Mouse (Mus musculus) midbrain, embryonic 14.5 days (tissue): ENCODE measurements around the gene Fbxl15. TPM values are rescaled to one million over a fixed set of nuclear protein-coding genes. Genes with fewer than 3 reads are reported as not detected.
A peak's percentile ranks its signal among the peaks of the same experiment; 100 is the strongest.

Experiments used
- ATAC-seq: fragments of 200-750 bp; cut with Nextera tagmentation; 2 replicates; pipeline ENCODE4 v1.8.0; 2017; ENCODE audit warnings: moderate number of reproducible peaks, moderate library complexity; ENCODE audit not compliant: low FRiP score, low TSS enrichment
- DNase-seq: peaks from one replicate; pipeline ENCODE4 v3.0.0-alpha.2; 2015
- H3K27ac ChIP-seq: fragments of 300-500 bp; sonication (generic); replicated peaks from 2 replicates; pipeline ENCODE4 v1.5.1; 2014; ENCODE audit warnings: mild to moderate bottlenecking, low read depth, low read length, moderate library complexity
- H3K27me3 ChIP-seq: fragments of 300-500 bp; sonication (generic); 2 replicates; pipeline ENCODE4 v1.6.1; 2014; ENCODE audit warnings: low read length, control low read depth, mixed read lengths; ENCODE audit not compliant: control insufficient read depth, insufficient read depth
- H3K36me3 ChIP-seq: fragments of 300-500 bp; sonication (generic); 2 replicates; pipeline ENCODE4 v1.6.1; 2014; ENCODE audit warnings: low read length, control low read depth; ENCODE audit not compliant: control insufficient read depth, insufficient read depth
- H3K4me1 ChIP-seq: fragments of 300-500 bp; sonication (generic); 2 replicates; pipeline ENCODE4 v1.6.1; 2014; ENCODE audit warnings: mild to moderate bottlenecking, antibody characterized with exemption, low read length, control low read depth; ENCODE audit not compliant: control insufficient read depth, insufficient read depth
- H3K4me2 ChIP-seq: fragments of 300-500 bp; sonication (generic); 2 replicates; pipeline ENCODE4 v1.6.1; 2014; ENCODE audit warnings: mild to moderate bottlenecking, low read length, moderate library complexity
- H3K4me3 ChIP-seq: fragments of 300-500 bp; sonication (generic); replicated peaks from 2 replicates; pipeline ENCODE4 v1.5.1; 2014; ENCODE audit warnings: low read depth, low read length
- H3K9ac ChIP-seq: fragments of 300-500 bp; sonication (generic); replicated peaks from 2 replicates; pipeline ENCODE4 v1.6.1; 2014; ENCODE audit warnings: mild to moderate bottlenecking, low read length, moderate library complexity
- H3K9me3 ChIP-seq: fragments of 300-500 bp; sonication (generic); 2 replicates; pipeline ENCODE4 v1.6.1; 2016; ENCODE audit warnings: low read length, control low read depth, mixed read lengths; ENCODE audit not compliant: control insufficient read depth
- WGBS: fragments of 180-500 bp; shearing (Covaris S2); extraction: QIAGEN DNeasy Blood & Tissue Kit; methylation state at CpG from one replicate; pipeline ENCODE4 v1.1.7; 2014; 5-methylcytosine and 5-hydroxymethylcytosine counted together
- polyA plus RNA-seq: library from polyadenylated mRNA; unstranded; fragments of >200 nt; fragmentation: Nextera tagmentation; extraction: Ambion mirVana; gene quantifications from 2 replicates; pipeline ENCODE4 v1.2.1, GENCODE M21; 2014

The Fbxl15 gene
- polyA plus RNA-seq, 1 experiment from 2014 or later, result 45.8 TPM

DNA sequence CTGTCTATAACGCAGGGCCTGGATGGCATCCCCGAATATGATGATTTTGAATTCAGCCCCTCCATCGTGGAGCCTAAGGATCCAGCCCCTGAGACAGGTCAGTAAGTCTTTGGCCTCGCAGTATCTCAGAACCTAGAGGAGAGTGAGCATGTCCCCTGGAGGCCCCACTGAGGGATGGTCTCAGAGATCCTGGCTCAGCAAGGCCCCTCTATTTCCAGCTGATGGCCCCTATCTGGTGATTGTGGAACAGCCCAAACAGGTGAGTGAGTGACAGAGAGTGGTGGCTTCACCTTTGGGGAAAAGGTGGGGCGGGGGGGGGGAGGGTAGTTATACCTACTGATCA, 21.7 kb upstream of the Fbxl15 start:
- H3K36me3 ChIP-seq, result peaks cover 3% of the 10 kb centered on the region; the same call in 1 of the 2 replicates
- H3K9me3 ChIP-seq, result no peaks in the 10 kb centered on the region
- H3K4me2 ChIP-seq, result peak overlapping the region; percentile 65
- WGBS, result 62% methylated on average over 5 of the region's 5 CpGs
- H3K4me3 ChIP-seq, result no peak overlapping the region
- DNase-seq, result no peak
- H3K9ac ChIP-seq, result no peak overlapping the region; the same call in 1 of the 2 replicates
- no peak overlapping the region for H3K27ac ChIP-seq
- peaks cover 24% of the 10 kb centered on the region; the same call in 1 of the 2 replicates for H3K27me3 ChIP-seq
- peaks cover 14% of the 10 kb centered on the region for H3K4me1 ChIP-seq
- ATAC-seq, result no peak

- DNase-seq, result no peak
- WGBS, result 93% methylated on average over 9 of the region's 9 CpGs
Observed at GRCm38 (mm10) chr19:46306751-46307289, 21.2 kb upstream of the Fbxl15 start.

GRCm38 (mm10) chr19:46307781-46308180, 20.2 kb upstream of the Fbxl15 start:
- H3K27me3 ChIP-seq, result peaks cover 24% of the 10 kb centered on the region; the same call in 1 of the 2 replicates
- H3K9me3 ChIP-seq, result no peaks in the 10 kb centered on the region
- 75% methylated on average over 16 of the region's 16 CpGs for WGBS
- H3K4me2 ChIP-seq, result no peak overlapping the region
- peaks cover 15% of the 10 kb centered on the region for H3K36me3 ChIP-seq
- DNase-seq (no peak), ATAC-seq (no peak)
- no peak overlapping the region for H3K27ac ChIP-seq
- H3K9ac ChIP-seq, result no peak overlapping the region
- no peak overlapping the region for H3K4me3 ChIP-seq
- peaks cover 14% of the 10 kb centered on the region for H3K4me1 ChIP-seq

More at GRCm38 (mm10) chr19:46306751-46307289, 21.2 kb upstream of the Fbxl15 start:
- H3K27me3 ChIP-seq, result peaks cover 24% of the 10 kb centered on the region; the same call in 1 of the 2 replicates
- H3K9ac ChIP-seq, result no peak overlapping the region
- peaks cover 5% of the 10 kb centered on the region; the same call in 1 of the 2 replicates for H3K36me3 ChIP-seq
- H3K4me2 ChIP-seq, result no peak overlapping the region
- H3K9me3 ChIP-seq, result no peaks in the 10 kb centered on the region
- no peak overlapping the region for H3K4me3 ChIP-seq
- no peak overlapping the region for H3K27ac ChIP-seq
- H3K4me1 ChIP-seq, result peaks cover 14% of the 10 kb centered on the region
- ATAC-seq, result no peak

- Histone ChIP-seq H3K9me3 (no peaks in the 10 kb centered on the region), H3K27me3 (peaks cover 25% of the 10 kb centered on the region; the same call in 1 of the 2 replicates), H3K27ac (no peak overlapping the region), H3K9ac (0 out of 2 replicates have a peak overlapping the region, but pooled peaks have one; percentile 50), H3K4me3 (peak overlapping the region; percentile 42; the same call in 1 of the 2 replicates), H3K36me3 (peaks cover 20% of the 10 kb centered on the region), H3K4me1 (peaks cover 14% of the 10 kb centered on the region), H3K4me2 (peak overlapping the region; percentile 81)
- WGBS, result 55% methylated on average over 16 of the region's 16 CpGs
- DNase-seq (no peak), ATAC-seq (no peak)
Observed at GRCm38 (mm10) chr19:46308303-46308702, 19.7 kb upstream of the Fbxl15 start.

DNA sequence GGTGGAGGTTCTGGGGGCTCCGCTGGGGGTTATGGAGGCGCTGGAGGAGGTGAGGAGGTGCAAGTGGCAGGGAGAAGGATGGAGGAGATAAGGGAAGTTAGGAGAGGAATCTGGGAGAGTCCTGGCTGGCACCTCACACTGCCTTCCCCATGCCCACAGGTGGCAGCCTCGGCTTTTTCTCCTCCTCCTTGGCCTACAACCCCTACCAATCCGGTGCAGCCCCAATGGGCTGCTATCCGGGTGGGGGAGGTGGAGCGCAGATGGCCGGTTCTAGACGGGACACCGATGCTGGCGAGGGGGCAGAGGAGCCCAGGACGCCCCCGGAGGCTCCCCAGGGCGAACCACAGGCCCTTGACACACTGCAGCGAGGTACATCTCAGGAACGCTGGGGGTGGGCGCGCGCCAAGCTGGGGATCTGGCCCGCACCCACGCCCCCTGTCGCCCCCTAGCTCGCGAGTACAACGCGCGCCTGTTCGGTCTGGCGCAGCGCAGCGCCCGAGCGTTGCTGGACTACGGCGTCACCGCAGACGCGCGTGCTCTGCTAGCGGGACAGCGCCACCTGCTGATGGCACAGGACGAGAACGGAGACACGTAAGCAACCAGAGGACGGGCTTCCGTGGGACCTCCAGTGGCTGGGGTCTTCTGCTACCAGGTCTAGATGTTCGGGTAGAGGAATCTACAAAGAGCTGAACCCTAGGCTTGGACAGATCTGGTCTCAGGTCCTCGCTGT, 19.1 kb upstream of the Fbxl15 start:
- Histone ChIP-seq H3K36me3 (peaks cover 25% of the 10 kb centered on the region), H3K4me3 (peak overlapping the region; percentile 42), H3K9me3 (no peaks in the 10 kb centered on the region), H3K4me2 (peak overlapping the region; percentile 81), H3K27ac (no peak overlapping the region), H3K27me3 (peaks cover 29% of the 10 kb centered on the region; the same call in 1 of the 2 replicates), H3K4me1 (peaks cover 14% of the 10 kb centered on the region), H3K9ac (peak overlapping the region; percentile 50)
- ATAC-seq, result peak; percentile 43; the same call in 1 of the 2 replicates
- WGBS, result 1% methylated on average over 47 of the region's 47 CpGs
- peak; percentile 97 for DNase-seq

- H3K9ac ChIP-seq, result no peak overlapping the region
- WGBS, result 83% methylated on average over 21 of the region's 21 CpGs
- peaks cover 9% of the 10 kb centered on the region for H3K4me1 ChIP-seq
- no peak overlapping the region for H3K27ac ChIP-seq
- DNase-seq, result no peak
- H3K4me2 ChIP-seq, result no peak overlapping the region
- peaks cover 36% of the 10 kb centered on the region for H3K27me3 ChIP-seq
- ATAC-seq, result no peak
- peaks cover 34% of the 10 kb centered on the region for H3K36me3 ChIP-seq
- H3K4me3 ChIP-seq, result no peak overlapping the region
- no peaks in the 10 kb centered on the region for H3K9me3 ChIP-seq
Observed at GRCm38 (mm10) chr19:46309651-46310305, 18.2 kb upstream of the Fbxl15 start.

DNA sequence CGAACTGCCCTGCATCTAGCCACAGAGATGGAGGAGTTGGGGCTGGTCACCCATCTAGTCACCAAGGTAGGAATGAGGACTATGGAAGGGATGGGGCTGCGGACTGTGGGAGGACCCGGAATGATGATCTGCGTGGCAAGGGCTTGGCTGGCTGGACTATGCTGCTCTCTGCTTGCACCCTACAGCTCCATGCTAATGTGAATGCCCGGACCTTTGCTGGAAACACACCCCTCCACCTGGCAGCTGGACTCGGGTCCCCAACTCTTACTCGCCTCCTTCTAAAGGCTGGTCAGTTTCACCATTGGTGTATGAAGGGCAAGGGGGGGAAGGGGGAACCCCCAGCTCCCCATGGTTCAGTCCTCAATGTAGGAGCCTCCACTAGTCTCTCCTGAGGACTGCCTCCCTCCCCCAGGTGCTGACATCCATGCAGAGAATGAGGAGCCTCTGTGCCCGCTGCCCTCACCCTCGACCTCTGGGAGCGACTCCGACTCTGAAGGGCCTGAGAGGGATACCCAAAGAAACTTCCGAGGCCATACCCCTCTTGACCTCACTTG, 17.6 kb upstream of the Fbxl15 start:
- Histone ChIP-seq H3K9me3 (no peaks in the 10 kb centered on the region), H3K4me1 (peaks cover 4% of the 10 kb centered on the region; the same call in 1 of the 2 replicates), H3K27me3 (peaks cover 40% of the 10 kb centered on the region), H3K4me2 (no peak overlapping the region), H3K9ac (no peak overlapping the region), H3K4me3 (no peak overlapping the region), H3K27ac (no peak overlapping the region), H3K36me3 (peaks cover 38% of the 10 kb centered on the region)
- ATAC-seq (no peak), DNase-seq (no peak)
- WGBS, result 89% methylated on average over 12 of the region's 12 CpGs

- H3K4me3 ChIP-seq, result no peak overlapping the region
- peaks cover 4% of the 10 kb centered on the region; the same call in 1 of the 2 replicates for H3K4me1 ChIP-seq
- H3K9me3 ChIP-seq, result no peaks in the 10 kb centered on the region
- no peak overlapping the region for H3K27ac ChIP-seq
- H3K9ac ChIP-seq, result no peak overlapping the region
- H3K4me2 ChIP-seq, result no peak overlapping the region
- ATAC-seq, result no peak
- H3K36me3 ChIP-seq, result peaks cover 38% of the 10 kb centered on the region
- no peak for DNase-seq
- 90% methylated on average over 9 of the region's 9 CpGs for WGBS
- H3K27me3 ChIP-seq, result peaks cover 46% of the 10 kb centered on the region
Observed at GRCm38 (mm10) chr19:46311341-46311740, 16.6 kb upstream of the Fbxl15 start.
